Mouse (Mus musculus) adrenal gland, adult 2 months (tissue): ENCODE results near the gene Mptx2. TPM values are rescaled to one million over a fixed set of nuclear protein-coding genes. Genes with fewer than 3 reads are reported as not detected.
"Not testable (repeated sequence)": the region's sequence is repeated elsewhere in the genome, so short reads cannot be mapped to it uniquely, and the experiment has no call there.

Experiments used
- DNase-seq: peaks from one replicate; pipeline ENCODE4 v3.0.0; 2021
- long read RNA-seq: library from polyadenylated mRNA; stranded (forward); transcript quantifications from one replicate; pipeline ENCODE4 v2.0.0, GENCODE M21; 2021
- polyA plus RNA-seq: library from polyadenylated mRNA; depleted of rRNA; stranded (reverse); fragments of >200 nt; gene quantifications from 2 replicates; pipeline ENCODE4 v1.2.3, GENCODE M21; 2012; rRNA removed
- total RNA-seq, 2 experiments: library from RNA; stranded (reverse); gene quantifications; 2 replicates each; pipeline ENCODE4 v1.2.3; 2021

The Mptx2 gene
- total RNA-seq (not detected), polyA plus RNA-seq (not detected in 2 replicates)
- long read RNA-seq: 0 reads

GRCm38 (mm10) chr1:173277677-173278076 is at the start of gene Mptx2:
Mptx2 (minus strand) TSS chr1:173277777.
- DNase-seq: no peak

GRCm38 (mm10) chr1:173326552-173326951 is 49.0 kb upstream of the Mptx2 start:
- no peak for DNase-seq

GRCm38 (mm10) chr1:173325395-173325794 is 47.8 kb upstream of the Mptx2 start:
- DNase-seq: no peak

GRCm38 (mm10) chr1:173324961-173325360 is 47.4 kb upstream of the Mptx2 start:
- no peak for DNase-seq

GRCm38 (mm10) chr1:173323839-173324585 is 46.4 kb upstream of the Mptx2 start:
- peak; percentile 40 for DNase-seq

- DNase-seq: peak; percentile 18
Observed at GRCm38 (mm10) chr1:173322249-173322627, 44.7 kb upstream of the Mptx2 start.

- no peak for DNase-seq
Observed at GRCm38 (mm10) chr1:173321593-173322248, 44.1 kb upstream of the Mptx2 start.

- DNase-seq: no peak
Observed at GRCm38 (mm10) chr1:173317925-173318477, 40.4 kb upstream of the Mptx2 start.

GRCm38 (mm10) chr1:173315725-173316124 is 38.1 kb upstream of the Mptx2 start:
- DNase-seq: no peak

GRCm38 (mm10) chr1:173313535-173314050 is 36.0 kb upstream of the Mptx2 start:
- not testable (repeated sequence) for DNase-seq

- DNase-seq: not testable (repeated sequence)
Observed at GRCm38 (mm10) chr1:173302795-173303194, 25.2 kb upstream of the Mptx2 start.

- no peak for DNase-seq
Observed at GRCm38 (mm10) chr1:173265701-173266100, 11.9 kb downstream of the Mptx2 start, which contains the start of gene Olfr418. Olfr418 (plus strand) TSS chr1:173266001.

GRCm38 (mm10) chr1:173249888-173250287 is 27.7 kb downstream of the Mptx2 start:
- DNase-seq: no peak

- not testable (repeated sequence) for DNase-seq
Observed at GRCm38 (mm10) chr1:173237004-173237403, 40.6 kb downstream of the Mptx2 start.

GRCm38 (mm10) chr1:173227081-173227480 is 50.5 kb downstream of the Mptx2 start, which contains the start of gene Fcer1a:
Fcer1a (minus strand) TSS chr1:173227214.
- no peak for DNase-seq

Other genes with a start within 250 kb of the Mptx2 start
- gene Olfr1408, start 140.4 kb downstream of the Mptx2 start, total RNA-seq: not detected
- gene Olfr1408, start 140.4 kb downstream of the Mptx2 start, polyA plus RNA-seq: not detected in 2 replicates
- gene Olfr1406, start 87.1 kb downstream of the Mptx2 start, total RNA-seq: not detected
- not detected in 2 replicates for gene Olfr1406, start 87.1 kb downstream of the Mptx2 start, polyA plus RNA-seq
- gene Olfr218, start 80.0 kb downstream of the Mptx2 start, total RNA-seq: not detected
- not detected in 2 replicates for gene Olfr218, start 80.0 kb downstream of the Mptx2 start, polyA plus RNA-seq
- not detected for gene Olfr1404, start 65.4 kb downstream of the Mptx2 start, total RNA-seq
- gene Olfr1404, start 65.4 kb downstream of the Mptx2 start, polyA plus RNA-seq: not detected in 2 replicates
- not detected for gene Fcer1a, start 50.6 kb downstream of the Mptx2 start, total RNA-seq
- not detected in 2 replicates for gene Fcer1a, start 50.6 kb downstream of the Mptx2 start, polyA plus RNA-seq
- gene Olfr418, start 11.8 kb downstream of the Mptx2 start, total RNA-seq: not detected
- gene Olfr418, start 11.8 kb downstream of the Mptx2 start, polyA plus RNA-seq: not detected in 2 replicates
- 1 to 10 TPM; 1.1 to 2.0 TPM for gene Ackr1, start 56.0 kb upstream of the Mptx2 start, total RNA-seq
- 2.1 and 4.5 TPM in 2 replicates for gene Ackr1, start 56.0 kb upstream of the Mptx2 start, polyA plus RNA-seq
- gene Aim2, start 73.1 kb upstream of the Mptx2 start, total RNA-seq: under 1 TPM; 0.55 to 0.78 TPM
- 0.15 and 0.20 TPM in 2 replicates for gene Aim2, start 73.1 kb upstream of the Mptx2 start, polyA plus RNA-seq
- 1 to 10 TPM; 3.9 to 6.1 TPM for gene Cadm3, start 89.9 kb upstream of the Mptx2 start, total RNA-seq
- gene Cadm3, start 89.9 kb upstream of the Mptx2 start, polyA plus RNA-seq: 6.8 and 9.3 TPM in 2 replicates
- under 1 TPM; 0.45 to 0.84 TPM for gene Ifi206, start 213.3 kb upstream of the Mptx2 start, total RNA-seq
- 0.68 and 0.82 TPM in 2 replicates for gene Ifi206, start 213.3 kb upstream of the Mptx2 start, polyA plus RNA-seq